Mouse (Mus musculus) layer of hippocampus, postnatal 14 days (tissue): ENCODE results near the gene Rpp25. TPM values are rescaled to one million over a fixed set of nuclear protein-coding genes. Genes with fewer than 3 reads are reported as not detected.
A peak's percentile ranks its signal among the peaks of the same experiment; 100 is the strongest.

Source experiments
- DNase-seq, 2 experiments: peaks; one replicate each; pipeline ENCODE4 v3.0.0; 2021 to 2022; ENCODE audit warnings: low spot score in 2 of 2, mixed read lengths in 1 of 2
- long read RNA-seq, 2 experiments: library from polyadenylated mRNA; stranded (forward); transcript quantifications; one replicate each; pipeline ENCODE4 v2.0.0; 2021
- total RNA-seq, 2 experiments: library from RNA; stranded (reverse); gene quantifications; 2 replicates each; pipeline ENCODE4 v1.2.3; 2021

Rpp25 gene
- total RNA-seq: 10 to 100 TPM in 1 of 2 experiments, 1 to 10 TPM in 1; 8.0 to 12.2 TPM
- long read RNA-seq, experiment 1, transcript Rpp25-201 (1 exons, 1,423 nt): major isoform, 7 of 7 reads
- long read RNA-seq, experiment 1, partial matches to known transcripts: 0 of 7 reads
- long read RNA-seq, experiment 1, other reads (novel, unspliced or antisense): 0 of 7 reads
- long read RNA-seq, experiment 2, transcript Rpp25-201 (1 exons, 1,423 nt): major isoform, 6 of 6 reads
- long read RNA-seq, experiment 2, partial matches to known transcripts: 0 of 6 reads
- long read RNA-seq, experiment 2, other reads (novel, unspliced or antisense): 0 of 6 reads

DNA sequence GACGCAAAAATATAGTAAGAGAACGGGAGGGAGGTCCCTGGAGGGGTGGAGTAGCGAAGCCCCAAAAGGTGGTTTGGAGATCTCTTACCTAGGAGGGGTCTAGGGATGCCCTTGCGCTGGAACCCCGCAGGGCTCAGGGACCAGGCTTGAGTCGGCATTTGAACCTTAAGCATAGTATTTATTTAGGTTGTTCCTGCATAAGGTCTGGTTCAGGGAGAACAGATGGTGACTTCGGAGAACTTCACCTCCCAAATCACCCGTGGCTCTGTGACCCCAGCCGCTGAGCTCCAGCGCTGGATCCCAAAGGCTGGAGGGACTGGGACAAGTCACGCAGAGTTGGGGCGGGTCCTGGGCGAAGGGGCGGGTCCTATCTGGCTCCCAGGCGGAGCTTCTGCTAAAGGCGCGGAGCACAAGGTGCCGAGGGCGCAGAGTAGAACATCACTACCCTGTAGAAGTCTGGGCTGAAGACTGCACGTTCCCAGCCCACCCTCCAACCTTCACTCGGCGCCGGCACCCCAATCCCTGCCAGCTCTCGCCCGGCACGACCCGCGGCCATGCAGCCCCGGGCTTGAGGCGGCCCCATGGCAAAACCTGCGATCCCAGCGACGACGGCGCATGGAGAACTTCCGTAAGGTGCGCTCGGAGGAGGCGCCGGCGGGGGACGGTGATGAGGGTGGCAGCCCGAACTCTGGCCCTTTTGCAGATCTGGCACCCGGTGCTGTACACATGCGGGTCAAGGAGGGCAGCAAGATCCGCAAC, at the start of gene Rpp25:
Gene Rpp25, plus strand, starts transcription at position 405 of the 759 bp plus-strand sequence.
- peak in 1 of 2 experiments; percentile 19 for DNase-seq

DNA sequence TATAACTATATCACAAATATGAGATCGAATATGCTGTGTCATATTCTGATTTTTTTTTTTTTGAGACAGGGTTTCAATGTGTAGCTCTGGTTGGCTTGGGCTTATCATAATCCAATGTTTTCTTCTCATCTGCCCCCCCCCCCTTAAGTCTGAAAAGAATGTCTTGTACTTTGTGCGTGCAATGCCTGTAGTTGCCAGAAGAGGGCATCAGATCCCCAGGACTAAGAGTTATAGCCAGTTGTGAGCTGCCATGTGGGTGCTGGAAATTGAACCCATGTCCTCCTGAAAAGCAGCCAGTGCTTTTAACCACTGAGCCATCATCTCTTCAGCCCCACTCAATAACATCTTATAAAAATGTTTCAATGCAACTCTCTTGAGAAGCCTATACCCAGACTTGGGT, 44.1 kb upstream of the Rpp25 start:
- no peak for DNase-seq

DNA sequence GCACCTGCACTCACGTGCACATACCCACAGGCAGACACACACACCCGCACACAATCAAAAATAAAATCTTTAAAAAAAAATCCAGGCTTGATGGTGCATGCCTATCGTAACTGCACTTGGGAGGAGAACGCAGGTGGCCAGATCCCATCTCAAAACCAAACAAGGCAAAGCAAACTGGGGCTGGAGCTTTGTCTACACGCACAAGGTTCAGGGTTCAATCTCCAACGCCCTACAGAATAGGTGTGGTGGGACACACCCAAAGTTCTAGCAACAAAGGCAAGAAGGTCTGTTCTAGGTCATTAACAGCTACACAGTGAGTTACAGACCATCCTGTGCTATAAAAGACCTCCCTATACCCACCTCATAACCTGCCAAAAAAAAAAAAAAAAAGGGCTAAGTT, 41.0 kb upstream of the Rpp25 start:
- DNase-seq: no peak

DNA sequence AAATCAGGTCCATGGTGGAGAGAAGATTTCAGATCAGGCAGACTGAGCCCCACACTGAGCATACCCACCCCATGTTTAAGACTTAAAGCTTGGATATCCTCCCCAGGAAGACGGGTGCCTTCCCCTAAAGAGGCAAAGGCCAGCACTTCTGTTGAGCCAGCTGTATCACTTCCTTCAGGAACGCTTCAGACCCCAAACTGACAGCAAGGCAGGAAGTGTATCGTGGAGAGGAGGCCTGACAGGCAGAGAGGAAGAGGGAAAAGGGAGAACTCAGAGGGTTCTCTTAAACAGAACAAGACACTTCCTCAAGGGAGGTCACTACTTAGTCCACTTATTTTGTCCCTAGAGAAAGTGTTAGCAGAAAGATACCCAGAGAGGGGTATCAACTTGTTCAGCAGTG, 37.7 kb upstream of the Rpp25 start:
- DNase-seq: no peak

DNA sequence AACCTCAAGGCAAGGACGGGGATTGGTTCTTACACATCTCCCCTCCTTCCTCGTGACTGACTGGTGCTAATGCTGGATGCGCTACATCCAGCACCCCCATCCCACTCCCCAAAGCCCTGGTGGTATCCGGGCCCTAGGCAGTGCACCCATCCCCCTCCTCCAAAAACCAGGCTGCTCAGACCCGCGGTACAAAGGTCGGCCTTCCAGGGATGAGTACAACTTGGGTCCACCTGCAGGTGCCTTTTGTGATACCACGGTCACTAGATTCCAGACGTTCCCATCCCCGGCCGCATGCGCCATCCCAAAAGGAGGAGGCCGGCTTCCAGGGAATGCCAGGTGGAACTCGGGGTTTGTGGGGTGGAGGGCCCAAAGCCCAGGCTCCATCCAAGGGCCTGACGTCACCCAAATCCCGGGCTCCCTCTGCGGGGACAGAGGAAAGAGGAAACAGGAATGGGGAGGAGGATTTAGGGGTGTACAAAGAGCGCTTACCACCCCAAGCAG, 36.5 kb upstream of the Rpp25 start:
- DNase-seq: peak; percentile 50 to 68

DNA sequence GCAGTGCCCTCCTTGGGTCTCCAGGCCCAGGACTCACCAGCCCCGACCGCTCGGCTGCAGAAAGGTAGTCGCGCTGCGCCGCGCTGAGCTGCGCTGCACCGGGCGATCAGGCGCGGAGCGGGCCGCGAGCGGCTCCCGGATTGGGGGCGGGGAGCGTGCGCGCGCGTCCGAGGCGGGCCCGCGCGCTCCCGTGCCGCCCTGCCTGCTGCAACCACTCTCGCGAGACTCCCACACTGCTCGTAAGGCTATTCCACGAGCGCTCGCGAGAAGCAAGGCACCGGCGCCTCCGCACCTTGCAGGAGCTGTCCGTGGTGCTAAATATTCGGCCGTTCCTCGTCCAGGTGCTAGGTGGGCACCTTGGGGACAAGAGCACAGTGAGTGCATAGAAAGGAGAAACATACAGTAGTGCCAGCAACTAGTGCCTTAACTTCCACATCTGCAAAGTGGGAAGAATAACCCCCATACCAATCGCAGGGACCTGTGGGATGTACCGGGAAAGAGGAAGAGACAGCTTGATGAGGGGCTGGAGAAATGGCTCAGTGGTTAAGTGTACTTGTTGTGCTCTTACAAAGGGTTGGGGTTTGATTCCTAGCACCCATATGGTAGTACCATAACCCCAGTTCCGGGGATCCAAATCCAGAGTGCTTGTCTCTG, 35.8 kb upstream of the Rpp25 start, which contains the start of gene Scamp5:
Gene Scamp5, minus strand, starts transcription at position 165 of the 654 bp plus-strand sequence.
- peak; percentile 86 to 90 for DNase-seq

DNA sequence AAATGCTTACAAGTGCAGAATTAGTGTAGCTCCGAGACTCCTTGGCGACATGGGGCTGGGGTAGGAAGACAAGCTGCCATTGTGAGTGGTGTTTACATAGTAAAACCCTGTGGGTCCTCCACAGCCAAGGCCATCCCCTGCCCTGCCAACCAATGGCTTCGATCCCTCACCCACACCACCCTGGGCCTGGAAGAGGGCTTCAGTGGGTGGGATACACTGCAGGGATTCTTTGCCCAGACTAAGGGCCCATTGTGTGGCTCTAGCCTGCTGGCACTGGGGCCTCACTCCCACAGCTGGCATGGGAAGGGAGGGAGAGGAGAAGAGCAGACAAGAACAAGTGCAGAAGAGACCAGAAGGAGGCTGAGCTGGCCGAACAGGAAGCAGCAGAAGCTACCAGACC, 34.9 kb upstream of the Rpp25 start:
- peak; percentile 32 to 80 for DNase-seq

DNA sequence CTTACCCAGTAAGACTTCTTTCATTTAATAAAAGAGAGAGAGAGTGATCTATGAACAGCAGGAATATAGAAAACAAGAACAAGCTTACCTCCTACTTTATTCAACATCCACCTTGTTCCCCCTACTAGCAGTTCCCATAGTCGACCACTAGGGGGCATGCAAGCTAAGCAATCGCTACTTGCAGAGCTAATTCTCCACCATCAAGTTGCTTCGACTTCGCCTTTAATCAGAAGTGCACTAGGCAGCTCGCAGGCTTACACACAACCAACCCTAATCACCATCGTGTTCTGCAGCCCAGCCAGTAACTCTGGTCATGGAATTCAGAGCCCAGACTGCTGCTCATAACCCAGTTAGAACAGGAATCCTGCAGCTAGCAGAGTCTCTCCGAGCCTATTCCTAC, 18.1 kb upstream of the Rpp25 start:
- peak; percentile 83 to 93 for DNase-seq

DNA sequence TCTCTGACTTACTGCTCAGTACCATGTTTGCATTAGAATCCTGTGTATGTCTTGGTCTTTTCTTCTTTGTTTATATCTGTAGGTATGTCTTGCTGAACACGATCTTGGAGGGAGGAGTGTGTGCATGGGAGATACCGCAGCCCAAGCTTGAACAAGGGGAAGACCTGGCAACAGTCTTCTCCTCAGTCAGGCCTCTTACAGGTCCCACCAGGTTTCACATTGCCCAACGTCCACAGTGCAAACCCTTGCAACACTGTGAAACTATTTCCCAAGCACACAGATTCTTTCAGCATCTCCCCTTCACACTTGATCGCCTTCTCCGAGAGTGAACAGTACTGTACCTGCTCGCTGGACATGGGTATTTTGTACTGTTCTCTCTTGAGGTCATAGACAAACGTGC, 16.0 kb upstream of the Rpp25 start:
- no peak for DNase-seq

DNA sequence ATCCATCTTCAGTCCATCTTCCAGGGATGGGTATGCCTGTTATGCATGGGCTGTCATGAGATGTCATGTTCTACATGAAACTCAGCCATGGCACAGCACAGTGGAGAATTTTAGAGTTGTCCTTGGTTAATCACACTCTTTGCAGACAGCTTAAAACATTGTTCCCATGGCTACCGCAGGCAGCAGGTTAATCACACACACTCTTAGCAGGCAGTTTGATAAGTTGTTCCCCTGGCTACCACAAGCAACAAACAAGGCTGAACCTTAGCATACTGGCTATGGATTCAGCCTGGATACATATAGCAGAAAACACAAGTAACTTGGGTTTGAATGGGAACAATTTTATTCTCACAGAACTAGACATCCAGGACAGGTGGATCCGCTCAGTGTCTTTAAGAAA, 10.3 kb upstream of the Rpp25 start:
- no peak for DNase-seq

DNA sequence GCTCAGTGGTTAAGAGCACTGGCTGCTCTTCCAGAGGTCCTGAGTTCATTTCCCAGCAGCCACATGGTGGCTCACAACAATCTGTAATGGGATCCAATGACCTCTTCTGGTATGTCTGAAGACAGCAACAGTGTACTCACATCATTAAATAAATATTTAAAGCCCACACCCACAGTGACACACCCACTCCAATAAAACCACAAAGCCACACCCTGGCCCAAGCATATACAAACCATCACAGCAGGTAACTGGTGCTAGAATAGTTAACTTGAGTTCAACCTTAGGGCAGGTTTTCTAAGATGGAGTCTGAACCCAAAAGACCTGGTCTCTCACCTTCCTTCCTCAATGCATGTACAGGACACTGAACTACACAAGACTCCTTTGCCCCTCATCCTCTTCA, 8.9 kb upstream of the Rpp25 start:
- no peak for DNase-seq

DNA sequence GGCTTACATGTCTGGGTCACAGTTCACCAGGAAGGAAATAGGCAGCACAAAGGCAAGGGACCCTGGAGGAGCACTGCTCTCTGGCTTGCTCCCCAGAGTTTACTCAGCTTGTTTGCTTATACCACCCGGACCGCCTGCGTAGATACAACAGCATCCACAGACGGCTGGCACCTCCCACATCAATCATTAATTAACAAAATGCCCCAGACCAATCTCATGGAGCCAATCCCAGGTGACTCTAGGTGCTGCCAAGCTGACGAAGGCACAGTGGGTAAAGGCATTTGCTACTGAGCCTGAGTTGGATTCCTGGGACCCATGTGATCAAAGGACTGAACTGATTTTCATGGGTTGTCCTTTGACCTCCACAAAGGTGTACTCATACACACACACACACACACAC, 6.6 kb upstream of the Rpp25 start:
- no peak for DNase-seq

DNA sequence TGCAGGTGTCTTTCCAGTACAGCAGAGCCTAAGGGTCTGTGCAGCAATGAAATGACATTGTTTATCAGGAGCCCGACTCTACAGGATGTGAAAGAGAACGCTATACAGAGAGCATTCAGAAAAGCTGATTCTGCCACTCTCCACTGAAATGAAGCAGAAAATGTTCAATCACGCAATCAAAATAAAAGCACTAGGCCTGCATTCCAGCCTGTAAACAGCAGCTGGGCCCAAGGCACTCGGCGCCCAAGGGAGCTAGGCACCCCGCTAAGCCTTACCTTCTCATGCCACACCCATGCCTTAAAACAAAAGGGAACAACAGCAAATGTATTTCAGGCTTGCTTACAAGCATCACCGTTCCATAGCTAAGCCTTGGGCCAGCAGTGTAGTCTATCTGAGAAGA, 5.3 kb upstream of the Rpp25 start:
- no peak for DNase-seq

DNA sequence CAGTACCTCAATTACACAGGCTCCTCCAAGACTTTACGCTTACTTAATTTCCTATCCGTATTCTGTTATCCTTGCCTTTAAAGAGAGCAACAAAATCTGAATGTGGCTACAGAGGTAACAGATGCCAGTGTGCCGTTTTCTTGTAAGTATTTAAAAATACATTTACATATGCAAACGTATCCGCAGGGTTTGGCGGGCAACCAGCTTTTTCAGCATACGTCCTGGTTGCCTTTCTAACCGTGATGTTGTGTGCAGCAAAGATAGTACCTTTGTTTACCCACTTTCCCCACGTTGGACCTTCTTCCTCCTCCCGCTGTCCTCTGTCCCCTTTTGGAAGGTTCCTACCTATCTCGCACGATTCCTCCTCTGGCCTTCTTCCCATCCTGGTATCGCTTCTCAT, 2.4 kb upstream of the Rpp25 start:
- no peak for DNase-seq

DNA sequence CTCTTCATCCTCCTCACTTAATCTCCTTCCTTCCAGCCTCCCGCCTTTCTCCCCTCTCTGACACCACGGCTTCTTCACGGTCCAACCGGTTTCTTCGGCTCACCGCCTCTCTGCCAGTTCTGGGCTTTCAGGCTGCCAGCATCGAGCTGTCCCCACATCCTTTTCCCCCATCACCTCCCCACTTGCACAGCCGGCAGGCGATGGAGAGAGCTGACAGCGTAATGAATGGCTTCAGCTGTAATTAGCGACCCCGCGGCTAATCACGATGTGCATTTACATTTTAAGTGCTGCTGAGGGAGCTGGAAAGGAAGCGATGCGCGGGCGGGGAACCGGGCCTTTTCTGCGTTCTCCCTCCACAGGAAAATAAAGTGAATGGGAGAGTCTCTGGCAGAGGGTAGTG, 2.0 kb upstream of the Rpp25 start:
- peak in 1 of 2 experiments; percentile 25 for DNase-seq

DNA sequence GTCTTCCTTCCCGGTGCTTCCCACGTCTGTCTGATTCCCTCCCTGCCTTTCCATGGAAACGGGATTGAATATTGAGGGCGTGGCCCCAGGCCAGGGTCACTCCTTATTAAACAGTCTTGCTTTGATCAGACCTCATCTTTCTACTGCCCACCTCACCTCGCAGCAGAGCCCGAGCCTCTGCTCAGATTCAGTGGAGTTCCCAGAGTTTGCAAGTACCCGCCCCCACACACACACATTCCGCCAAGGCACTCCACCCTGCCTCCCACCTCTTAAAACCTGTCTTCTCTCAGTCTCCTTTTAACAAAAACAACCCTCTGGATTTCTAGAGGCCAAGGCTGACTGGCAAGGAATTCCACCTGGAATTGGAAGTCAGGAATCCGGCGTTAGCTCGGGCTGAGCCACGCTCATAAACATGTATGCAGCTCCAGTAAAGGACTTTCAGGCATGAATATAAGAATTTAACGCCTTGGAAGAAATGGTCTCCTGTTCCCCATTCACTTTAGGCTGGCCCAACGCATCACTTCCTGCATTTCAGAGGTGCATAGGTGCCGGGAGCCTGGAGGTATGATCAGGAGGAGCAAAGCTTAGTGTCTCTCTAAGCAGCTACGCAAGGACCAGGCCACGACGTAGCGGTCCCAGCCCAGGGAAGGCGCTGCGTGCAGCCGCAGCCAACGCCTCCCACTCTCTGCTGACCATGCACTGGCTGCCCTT, 760 bp upstream of the Rpp25 start:
- no peak for DNase-seq

DNA sequence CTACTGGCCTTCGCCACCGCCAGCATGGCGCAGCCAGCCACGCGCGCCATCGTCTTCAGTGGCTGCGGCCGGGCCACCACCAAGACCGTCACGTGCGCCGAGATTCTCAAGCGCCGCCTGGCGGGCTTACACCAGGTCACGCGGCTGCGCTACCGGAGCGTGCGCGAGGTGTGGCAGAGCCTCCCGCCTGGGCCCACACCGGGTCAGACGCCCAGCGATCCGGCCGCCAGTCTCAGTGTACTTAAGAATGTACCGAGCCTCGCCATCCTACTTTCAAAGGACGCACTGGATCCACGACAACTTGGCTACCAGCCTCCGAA, 515 bp downstream of the Rpp25 start:
- peak in 1 of 2 experiments; percentile 38 for DNase-seq

DNA sequence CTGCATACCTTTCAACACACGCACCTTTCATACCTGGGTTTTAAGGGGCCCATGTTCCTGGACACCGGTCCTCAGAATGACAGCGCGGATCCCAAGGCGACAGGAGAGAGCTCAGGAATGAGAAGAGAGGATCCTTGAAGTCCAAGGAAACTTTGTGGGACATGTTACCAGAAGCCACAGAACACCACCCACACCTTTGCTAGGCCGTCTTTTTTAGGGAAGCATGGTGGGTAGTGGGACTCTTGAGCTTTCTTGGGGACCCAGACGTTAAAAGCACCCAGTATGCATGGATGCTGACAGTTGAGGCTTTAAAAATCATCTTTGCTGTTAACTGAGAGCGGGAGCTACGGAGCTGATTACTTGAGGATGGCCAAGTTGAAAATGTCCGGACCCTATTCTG, 1.1 kb downstream of the Rpp25 start:
- DNase-seq: no peak

DNA sequence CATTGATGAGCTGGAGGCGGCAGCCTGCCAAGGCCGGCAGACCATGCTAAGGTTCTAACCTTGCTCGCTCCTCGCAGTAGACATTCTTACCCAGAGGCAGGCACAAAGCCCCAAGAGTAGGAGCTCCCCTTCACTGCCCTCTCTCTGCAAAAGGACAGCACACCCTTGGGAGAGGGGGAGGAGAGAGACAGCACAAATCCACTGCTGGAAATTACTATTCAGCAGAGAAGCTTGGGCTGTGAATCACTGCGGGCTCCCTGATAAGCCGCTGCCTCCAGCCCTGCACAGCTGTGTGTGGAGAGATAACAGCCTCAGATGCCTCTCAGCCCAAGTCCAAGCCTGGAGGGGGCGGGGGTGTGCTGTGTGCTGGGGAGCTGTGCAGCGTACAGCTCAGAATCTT, 1.9 kb downstream of the Rpp25 start:
- peak in 1 of 2 experiments; percentile 13 for DNase-seq

DNA sequence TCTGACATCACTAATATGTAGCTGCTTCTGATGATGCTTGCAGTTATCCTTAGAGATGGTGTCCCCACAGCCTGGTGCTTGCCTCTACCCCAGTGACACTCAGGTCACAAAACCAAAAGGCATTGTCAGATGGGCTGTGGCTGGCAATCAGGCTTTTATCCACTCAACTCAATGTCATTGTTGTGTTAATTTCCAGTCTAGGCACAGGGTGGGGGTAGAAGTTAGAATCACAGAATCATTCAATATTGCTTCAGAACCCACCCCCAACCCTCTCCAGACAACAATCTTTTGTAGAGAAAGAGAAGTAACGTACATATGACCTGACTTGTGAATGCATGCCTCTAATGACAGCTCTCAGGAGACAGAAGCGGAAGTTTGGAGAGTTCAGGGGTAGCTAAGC, 6.8 kb downstream of the Rpp25 start:
- no peak for DNase-seq

DNA sequence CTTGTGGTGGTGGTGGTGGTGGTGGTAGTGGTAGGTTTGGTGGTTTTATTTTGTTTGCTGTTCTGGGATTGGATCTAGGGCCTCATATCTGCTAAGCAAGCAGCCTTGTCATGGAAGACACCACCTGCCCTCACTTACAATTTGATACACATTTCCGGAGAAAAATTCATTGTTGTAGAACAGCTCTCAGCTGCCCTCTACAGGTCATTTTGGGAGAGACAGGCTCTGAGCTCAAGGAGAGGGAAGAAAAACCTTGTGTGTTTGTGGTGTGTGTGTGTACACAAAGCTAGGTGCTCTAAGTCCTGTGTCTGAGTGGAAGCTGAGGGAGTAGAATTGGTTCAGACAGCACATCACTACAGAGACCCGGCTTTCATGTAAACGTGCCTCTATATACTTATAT, 13.3 kb downstream of the Rpp25 start:
- peak; percentile 56 to 58 for DNase-seq
